Mouse (Mus musculus) midbrain, embryonic 10.5 days (tissue): ENCODE measurements around the gene Dnaic2. TPM values are rescaled to one million over a fixed set of nuclear protein-coding genes. Genes with fewer than 3 reads are reported as not detected.

Experiments
- DNase-seq: peaks from one replicate; pipeline ENCODE4 v3.0.0-alpha.2; 2017; ENCODE audit warnings: low spot score
- H3K27ac ChIP-seq: fragments of 300-500 bp; sonication (generic); replicated peaks from 2 replicates; pipeline ENCODE4 v1.5.1; 2016; ENCODE audit warnings: mild to moderate bottlenecking
- H3K27me3 ChIP-seq: fragments of 300-500 bp; sonication (generic); 2 replicates; pipeline ENCODE4 v1.6.1; 2016; ENCODE audit warnings: low read depth, mild to moderate bottlenecking; ENCODE audit not compliant: poor library complexity, severe bottlenecking
- H3K36me3 ChIP-seq: fragments of 300-500 bp; sonication (generic); 2 replicates; pipeline ENCODE4 v1.6.1; 2016; ENCODE audit warnings: mild to moderate bottlenecking, moderate library complexity
- H3K4me1 ChIP-seq: fragments of 300-500 bp; sonication (generic); 2 replicates; pipeline ENCODE4 v1.6.1; 2016
- H3K4me3 ChIP-seq: fragments of 300-500 bp; sonication (generic); 2 replicates; pipeline ENCODE4 v1.5.1; 2016; ENCODE audit warnings: mild to moderate bottlenecking, moderate library complexity
- H3K9me3 ChIP-seq: fragments of 300-500 bp; sonication (generic); replicated peaks from 2 replicates; pipeline ENCODE4 v1.6.1; 2016; ENCODE audit warnings: mild to moderate bottlenecking
- WGBS: fragments of 180-500 bp; shearing (Covaris S2); methylation state at CpG from one replicate; pipeline ENCODE4 v1.1.7; 2016; 5-methylcytosine and 5-hydroxymethylcytosine counted together
- polyA plus RNA-seq: library from polyadenylated mRNA; unstranded; fragments of >200 nt; fragmentation: Nextera tagmentation; extraction: Ambion mirVana; gene quantifications from 2 replicates; pipeline ENCODE4 v1.2.1, GENCODE M21; 2016

Dnaic2 gene
- polyA plus RNA-seq = 2.1 and 2.2 TPM in 2 replicates

DNA sequence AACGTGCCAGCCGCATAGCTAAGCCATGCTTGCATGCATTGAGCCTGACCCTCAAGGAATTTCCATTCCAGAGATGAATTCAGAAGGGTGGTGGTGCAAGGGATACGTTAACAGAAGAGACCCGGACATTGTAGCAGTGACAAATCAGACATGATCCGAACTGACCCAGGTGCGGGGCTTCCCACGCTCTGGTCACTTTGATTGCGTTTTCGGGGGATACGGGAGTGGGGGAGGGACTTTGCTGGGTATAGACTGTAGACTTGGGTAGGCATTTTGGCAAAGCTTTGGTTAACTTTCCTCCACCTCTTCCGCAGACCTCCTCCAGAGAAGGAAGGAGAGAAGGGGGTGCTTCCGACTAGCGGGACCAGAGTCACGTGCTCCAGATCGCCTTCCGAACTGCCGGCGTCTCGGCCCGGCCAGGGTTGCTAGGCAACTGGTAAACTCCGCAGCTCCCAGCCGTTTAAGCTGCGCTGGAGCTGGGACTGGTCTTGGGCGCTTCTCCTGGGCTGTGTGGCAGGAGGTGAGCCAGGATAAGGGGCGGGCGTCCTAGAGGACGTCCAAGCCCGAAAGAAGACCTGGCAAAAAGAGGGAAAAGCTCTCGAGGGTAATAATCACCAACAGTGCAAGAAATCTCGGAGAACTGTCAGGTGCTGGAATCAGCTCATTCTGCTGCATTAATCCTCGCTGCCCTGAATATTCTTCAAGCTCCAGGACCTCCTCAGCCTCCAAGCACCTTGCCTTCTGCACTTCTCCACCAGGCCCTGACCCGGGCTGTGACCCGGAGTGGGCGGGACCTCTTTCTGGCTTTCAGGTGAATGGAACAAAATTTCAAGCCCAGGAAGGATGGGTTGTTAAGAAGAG lies at the start of gene Dnaic2:
TSS of gene Dnaic2 (plus strand) at position 444 of the 861 bp plus-strand sequence.
- Histone ChIP-seq H3K4me3 (peak within 1 kb of the TSS; percentile 50), H3K27me3 (peaks cover 26% of the 10 kb centered on the region), H3K9me3 (no peaks in the 10 kb centered on the region), H3K4me1 (peaks cover 38% of the 10 kb centered on the region), H3K27ac (no peak within 1 kb of the TSS), H3K36me3 (no peaks in the 10 kb centered on the region)
- DNase-seq = peak; percentile 84
- WGBS = 11% methylated on average over 34 of the region's 34 CpGs

DNA sequence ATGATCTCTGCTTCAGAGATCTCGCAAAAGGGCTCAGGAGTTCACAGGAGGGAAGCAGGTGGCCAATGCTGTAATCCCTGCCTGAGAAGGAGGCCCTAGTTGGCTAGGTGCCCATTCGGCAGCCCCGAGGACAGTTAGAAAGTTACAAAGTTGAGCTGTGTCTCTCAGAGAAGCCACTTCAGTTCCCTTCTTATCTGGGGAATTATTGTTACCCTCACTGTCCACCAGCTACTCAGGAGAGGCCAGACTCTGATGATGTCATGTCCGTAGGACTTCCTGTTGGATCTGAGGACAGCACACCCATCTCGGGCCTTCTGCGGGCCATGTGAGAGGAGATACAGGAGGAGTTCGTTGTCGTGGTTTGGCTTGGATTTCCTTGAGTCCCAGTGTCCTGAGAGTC lies 47.6 kb upstream of the Dnaic2 start:
- DNase-seq = no peak
- Histone ChIP-seq H3K27me3 (peaks cover 19% of the 10 kb centered on the region), H3K4me3 (no peak overlapping the region), H3K9me3 (no peaks in the 10 kb centered on the region), H3K27ac (no peak overlapping the region), H3K4me1 (peaks cover 48% of the 10 kb centered on the region), H3K36me3 (no peaks in the 10 kb centered on the region; the same call in 1 of the 2 replicates)
- 84% methylated on average over 8 of the region's 8 CpGs for WGBS

DNA sequence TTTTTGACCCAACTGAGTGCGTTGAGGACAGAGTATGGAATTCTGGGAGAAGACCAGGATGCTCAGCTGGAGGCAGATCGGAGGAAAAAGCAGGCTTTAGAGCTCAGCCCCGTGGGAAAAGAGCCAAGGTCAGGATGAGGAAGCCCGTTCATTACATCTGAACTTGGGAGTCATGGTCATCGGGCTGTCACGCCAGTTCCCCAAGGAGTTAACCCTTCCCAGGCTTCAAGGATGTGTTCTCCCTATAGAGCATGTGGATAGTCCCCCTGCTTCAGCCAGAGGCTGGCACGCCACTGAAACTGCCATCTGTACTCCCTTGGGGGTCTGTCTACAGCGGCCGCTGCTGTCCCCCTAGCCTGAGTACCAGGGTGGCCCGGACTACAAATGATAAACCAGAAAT lies 46.9 kb upstream of the Dnaic2 start:
- H3K27ac ChIP-seq = no peak overlapping the region
- H3K4me3 ChIP-seq = no peak overlapping the region
- H3K9me3 ChIP-seq = no peaks in the 10 kb centered on the region
- H3K4me1 ChIP-seq = peaks cover 51% of the 10 kb centered on the region
- no peaks in the 10 kb centered on the region for H3K36me3 ChIP-seq
- H3K27me3 ChIP-seq = peaks cover 19% of the 10 kb centered on the region
- WGBS = 79% methylated on average over 10 of the region's 10 CpGs
- DNase-seq = no peak

DNA sequence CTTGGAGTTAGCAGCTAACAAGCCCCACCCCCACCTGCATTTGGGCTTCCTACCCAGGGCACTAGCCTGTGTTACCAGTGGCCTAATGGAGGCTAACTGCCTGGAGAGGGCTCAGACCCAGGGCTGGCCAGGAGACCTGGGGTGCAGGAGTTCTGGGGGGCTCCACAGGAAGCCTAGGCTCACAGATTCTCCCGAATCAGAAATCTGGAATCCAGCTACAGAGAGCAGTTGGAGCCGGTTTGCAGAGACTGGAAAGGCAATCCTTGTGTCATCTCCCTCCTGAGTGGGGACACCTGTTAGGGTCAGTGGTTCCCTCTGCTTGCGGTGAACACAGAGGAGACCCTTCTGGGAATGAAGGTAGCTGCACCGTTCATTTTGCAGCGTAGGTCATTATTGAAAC lies 46.2 kb upstream of the Dnaic2 start:
- Histone ChIP-seq H3K4me1 (peaks cover 47% of the 10 kb centered on the region), H3K27me3 (peaks cover 16% of the 10 kb centered on the region), H3K9me3 (no peaks in the 10 kb centered on the region), H3K27ac (no peak overlapping the region), H3K4me3 (no peak overlapping the region), H3K36me3 (no peaks in the 10 kb centered on the region)
- whole genome bisulfite sequencing = 50% methylated on average over 5 of the region's 5 CpGs
- no peak for DNase-seq

DNA sequence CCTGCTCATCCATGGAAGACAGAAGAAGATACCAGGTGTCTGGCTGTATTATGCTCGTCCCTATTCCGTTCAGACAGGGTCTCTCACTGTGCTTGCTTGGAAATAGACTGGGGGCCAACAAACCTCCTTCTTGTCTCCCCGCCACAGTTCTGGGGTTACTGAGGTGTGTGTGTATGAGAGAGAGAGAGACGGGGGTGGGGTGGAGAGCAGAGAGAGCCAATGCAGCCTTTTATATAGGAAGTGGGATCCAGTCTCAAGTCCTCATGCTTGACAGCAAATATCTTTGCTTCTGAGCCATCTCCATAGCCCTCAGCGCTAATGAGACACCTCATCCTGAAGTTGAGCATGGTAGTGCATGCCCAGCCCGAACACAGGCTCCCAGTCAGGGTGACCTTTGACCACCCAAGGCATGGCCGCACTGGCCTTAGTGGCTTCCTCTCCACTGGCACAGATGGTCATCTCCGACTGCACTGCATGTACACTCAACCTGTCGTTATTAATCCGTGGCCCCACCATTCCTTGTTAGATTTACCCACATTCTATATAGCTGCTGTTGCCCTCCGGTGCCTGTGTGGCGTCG lies 44.8 kb upstream of the Dnaic2 start:
- Histone ChIP-seq H3K27me3 (peaks cover 3% of the 10 kb centered on the region; the same call in 1 of the 2 replicates), H3K36me3 (no peaks in the 10 kb centered on the region), H3K4me1 (peaks cover 34% of the 10 kb centered on the region), H3K9me3 (no peaks in the 10 kb centered on the region), H3K4me3 (no peak overlapping the region), H3K27ac (no peak overlapping the region)
- WGBS = 93% methylated on average over 13 of the region's 13 CpGs
- DNase-seq = no peak

DNA sequence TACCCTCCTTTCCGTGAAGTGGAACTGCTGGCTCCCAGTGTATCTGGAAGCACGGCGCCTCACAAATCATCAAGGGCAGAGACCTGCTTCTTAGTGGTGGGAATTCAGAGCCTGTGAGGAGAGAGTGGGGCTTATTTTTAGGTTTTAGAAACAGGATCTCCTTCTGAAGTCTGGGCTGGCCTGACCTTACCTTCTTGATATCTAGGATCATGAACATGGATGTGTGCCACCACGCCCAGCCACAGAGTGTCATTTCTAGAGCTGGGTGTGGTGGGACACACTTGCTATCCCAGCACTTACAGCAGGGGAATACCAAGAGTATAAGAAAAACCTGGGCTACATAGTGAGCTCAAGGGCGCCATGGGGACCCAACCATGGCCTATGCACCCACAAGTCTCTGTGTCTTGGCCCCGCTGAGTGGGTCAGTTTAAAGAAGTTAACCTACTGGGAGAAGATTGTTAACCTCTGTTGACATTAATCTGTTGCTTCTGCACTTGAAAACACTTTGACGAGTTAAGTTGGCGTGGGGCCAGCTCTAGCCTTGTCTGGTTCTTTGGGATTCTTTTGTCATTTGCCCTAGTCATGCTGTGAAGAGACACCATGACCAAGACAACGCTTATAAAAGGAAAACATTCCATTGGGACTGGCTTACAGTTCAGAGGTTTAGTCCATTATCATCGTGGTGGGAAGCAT lies 44.0 kb upstream of the Dnaic2 start:
- Histone ChIP-seq H3K4me3 (no peak overlapping the region), H3K27me3 (no peaks in the 10 kb centered on the region), H3K27ac (no peak overlapping the region), H3K9me3 (no peaks in the 10 kb centered on the region), H3K36me3 (no peaks in the 10 kb centered on the region), H3K4me1 (peaks cover 37% of the 10 kb centered on the region)
- 91% methylated on average over 10 of the region's 10 CpGs for WGBS
- no peak for DNase-seq

DNA sequence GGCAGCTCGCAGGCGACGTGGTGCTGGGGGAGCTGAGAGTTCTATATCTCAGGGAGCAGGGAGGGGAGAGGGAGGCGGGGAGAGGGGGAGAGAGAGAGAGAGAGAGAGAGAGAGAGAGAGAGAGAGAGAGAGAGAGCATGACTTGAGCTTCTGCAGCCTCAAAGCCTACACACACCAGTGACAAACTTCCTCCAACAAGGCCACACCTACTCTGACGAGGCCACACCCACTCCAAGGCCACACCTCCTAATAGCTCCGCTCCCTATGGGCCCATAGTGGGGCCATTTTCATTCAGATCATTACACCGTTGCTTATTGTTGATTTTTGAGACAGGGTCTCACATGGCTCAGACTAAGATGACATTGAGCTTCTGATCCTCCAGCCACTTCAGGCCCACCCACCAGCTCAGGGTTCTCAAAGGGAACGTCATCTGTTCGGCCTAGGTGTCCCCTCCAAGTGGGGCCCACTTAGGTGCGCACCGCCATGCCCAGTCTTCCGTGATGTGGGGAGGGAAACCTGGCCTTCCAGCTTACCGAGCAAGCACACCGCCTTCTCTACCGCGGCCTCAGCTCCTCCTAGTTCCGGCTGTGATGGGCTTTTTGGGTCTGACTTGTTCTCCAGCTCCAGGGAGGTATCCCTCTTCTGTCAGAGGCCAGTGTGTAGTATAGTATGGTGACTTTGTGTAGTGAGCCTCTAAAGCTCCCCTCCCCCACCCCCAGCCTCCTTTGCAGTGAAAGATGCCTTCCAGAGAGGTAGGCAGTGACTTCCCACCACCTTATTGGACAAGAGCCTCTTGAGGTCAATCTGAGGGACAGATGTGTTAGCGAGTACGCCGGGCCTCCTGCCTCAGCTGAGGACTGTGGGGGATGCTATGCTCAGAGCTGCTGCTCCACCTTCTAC lies 43.2 kb upstream of the Dnaic2 start:
- Histone ChIP-seq H3K27ac (peak overlapping the region; percentile 75), H3K9me3 (no peaks in the 10 kb centered on the region), H3K36me3 (no peaks in the 10 kb centered on the region), H3K4me3 (no peak overlapping the region), H3K27me3 (no peaks in the 10 kb centered on the region), H3K4me1 (peaks cover 37% of the 10 kb centered on the region)
- WGBS = 79% methylated on average over 20 of the region's 20 CpGs
- no peak for DNase-seq

DNA sequence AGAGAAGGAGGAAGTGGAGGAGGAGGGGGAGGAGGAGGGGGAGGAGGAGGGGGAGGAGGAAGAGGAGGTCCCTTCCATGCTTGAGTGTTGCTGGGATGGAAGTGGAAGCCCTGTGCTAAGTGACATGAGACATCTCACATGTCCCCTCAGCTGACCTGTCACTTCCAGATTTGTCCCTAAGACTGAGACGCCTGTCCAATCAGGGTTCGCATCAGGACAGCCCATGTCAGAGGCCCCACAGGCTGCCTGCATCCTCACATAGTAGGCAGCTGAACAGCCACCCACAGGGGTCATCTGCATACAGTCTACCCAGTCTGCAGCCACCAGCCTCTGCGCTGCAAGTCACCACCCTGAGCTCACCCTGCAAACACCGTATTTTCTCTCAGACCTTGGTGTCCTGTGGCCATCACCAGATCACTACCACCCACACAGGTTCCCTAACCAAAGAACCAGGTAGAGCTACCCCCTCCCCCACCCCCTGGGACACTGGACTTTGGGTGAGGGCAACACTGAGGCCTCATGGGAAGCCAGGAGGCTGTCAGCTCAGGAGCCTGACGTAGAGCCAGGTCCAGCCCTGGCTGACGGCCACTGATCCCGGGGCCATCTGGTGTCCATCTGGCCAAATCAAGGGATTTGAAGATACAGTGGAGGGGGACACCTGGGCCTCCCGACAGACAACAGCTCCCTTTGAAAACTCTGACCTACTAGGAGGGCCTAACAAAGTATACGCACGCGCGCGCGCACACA lies 42.4 kb upstream of the Dnaic2 start:
- no peaks in the 10 kb centered on the region for H3K9me3 ChIP-seq
- no peak overlapping the region for H3K4me3 ChIP-seq
- 78% methylated on average over 14 of the region's 14 CpGs for WGBS
- DNase-seq = peak; percentile 24
- no peaks in the 10 kb centered on the region for H3K27me3 ChIP-seq
- H3K4me1 ChIP-seq = peaks cover 32% of the 10 kb centered on the region
- H3K36me3 ChIP-seq = peaks cover 2% of the 10 kb centered on the region
- peak overlapping the region; percentile 75 for H3K27ac ChIP-seq

DNA sequence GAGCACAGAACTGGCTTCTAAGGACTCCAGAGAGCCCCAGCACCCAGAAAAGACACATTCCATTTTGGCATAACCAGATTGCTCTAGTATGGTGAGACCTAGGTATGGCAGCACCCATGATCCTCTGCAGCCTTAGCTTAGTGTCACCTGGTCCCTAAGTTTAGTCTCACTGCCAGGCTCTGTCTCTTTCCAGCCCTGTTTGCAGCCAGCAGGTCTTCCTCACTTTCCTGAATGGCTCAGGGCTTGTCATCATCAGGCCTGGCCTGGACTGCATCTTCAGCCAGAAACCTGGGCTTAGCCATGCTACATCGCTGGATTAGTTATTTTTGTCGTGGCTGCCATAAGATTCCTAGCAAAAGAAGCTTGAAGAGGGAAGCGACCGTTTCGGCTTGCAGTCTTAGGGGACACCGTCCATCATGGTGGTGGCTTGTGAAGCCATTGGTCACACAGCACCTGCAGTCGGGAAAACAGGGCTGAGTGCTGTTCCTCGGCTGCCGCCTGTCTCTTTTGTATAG lies 41.6 kb upstream of the Dnaic2 start:
- no peak for DNase-seq
- Histone ChIP-seq H3K4me1 (peaks cover 27% of the 10 kb centered on the region), H3K9me3 (no peaks in the 10 kb centered on the region), H3K36me3 (peaks cover 10% of the 10 kb centered on the region), H3K27ac (peak overlapping the region; percentile 75), H3K4me3 (no peak overlapping the region), H3K27me3 (no peaks in the 10 kb centered on the region)
- WGBS = 81% methylated on average over 9 of the region's 9 CpGs

DNA sequence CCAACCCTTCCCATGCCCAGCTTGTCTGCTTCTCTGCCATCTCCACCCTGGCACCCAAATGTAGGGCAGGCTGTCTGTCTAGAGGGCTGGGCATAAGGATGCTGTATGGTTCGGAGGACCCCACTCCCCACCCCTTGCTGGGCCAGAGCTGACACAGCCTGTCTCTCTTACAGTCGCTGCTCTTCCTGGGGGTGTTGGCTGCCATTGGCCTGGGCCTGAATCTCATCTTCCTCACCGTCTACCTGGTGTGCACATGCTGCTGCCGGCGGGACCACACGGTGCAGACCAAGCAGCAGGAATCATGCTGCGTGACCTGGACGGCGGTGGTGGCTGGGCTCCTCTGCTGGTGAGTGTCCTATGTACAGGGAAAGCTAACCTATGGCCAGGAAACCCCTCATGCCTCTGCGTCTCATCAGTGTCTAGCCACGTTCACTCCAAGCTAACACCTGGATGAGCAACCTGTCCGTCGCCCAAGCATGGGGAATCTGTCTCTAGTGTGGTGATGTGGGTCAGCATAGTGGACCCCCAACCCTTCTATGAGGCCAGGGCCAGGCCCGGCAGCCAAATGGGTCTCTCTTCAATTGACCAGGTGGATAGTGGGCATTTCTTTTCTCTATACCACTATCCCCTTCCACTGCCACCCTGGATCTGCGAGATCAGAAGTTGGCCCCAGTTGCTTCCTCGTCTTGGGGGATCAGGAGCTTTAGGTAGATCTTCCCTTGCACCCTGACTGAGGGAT lies 40.8 kb upstream of the Dnaic2 start:
- Histone ChIP-seq H3K27ac (peak overlapping the region; percentile 75; the same call in 1 of the 2 replicates), H3K27me3 (no peaks in the 10 kb centered on the region), H3K36me3 (peaks cover 11% of the 10 kb centered on the region), H3K4me3 (no peak overlapping the region), H3K4me1 (peaks cover 23% of the 10 kb centered on the region), H3K9me3 (no peaks in the 10 kb centered on the region)
- no peak for DNase-seq
- 93% methylated on average over 16 of the region's 16 CpGs for WGBS

DNA sequence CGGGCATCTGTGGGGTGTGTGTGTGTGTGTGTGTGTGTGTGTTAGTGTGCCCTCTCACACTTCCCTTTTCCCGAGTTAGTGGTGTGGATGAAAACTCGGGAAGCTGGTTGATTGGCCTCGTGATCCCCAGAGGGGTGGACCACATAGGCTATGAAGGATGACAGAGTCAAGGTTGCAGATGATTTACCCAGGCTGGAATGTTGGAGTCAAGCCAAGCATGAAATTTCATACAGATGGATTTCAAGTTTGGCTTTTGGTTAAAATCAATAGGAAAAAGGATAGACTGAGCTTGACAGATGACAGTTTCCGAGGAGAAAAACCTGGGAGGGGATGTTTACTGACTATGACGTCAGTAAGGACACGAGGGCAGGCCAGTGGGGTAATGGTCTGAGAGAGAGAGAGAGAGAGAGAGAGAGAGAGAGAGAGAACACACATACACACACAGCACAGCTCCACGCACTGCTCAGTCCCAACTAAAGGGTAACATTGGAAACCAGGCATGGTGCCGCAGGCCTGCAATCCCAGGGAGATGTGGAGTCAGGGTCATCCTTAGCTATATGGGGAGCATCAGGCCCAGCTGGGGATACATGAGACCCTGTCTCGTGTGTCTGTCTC lies 39.5 kb upstream of the Dnaic2 start:
- Histone ChIP-seq H3K27ac (no peak overlapping the region), H3K9me3 (no peaks in the 10 kb centered on the region), H3K36me3 (peaks cover 11% of the 10 kb centered on the region), H3K4me1 (peaks cover 31% of the 10 kb centered on the region), H3K27me3 (no peaks in the 10 kb centered on the region), H3K4me3 (no peak overlapping the region)
- DNase-seq = no peak
- 81% methylated on average over 10 of the region's 10 CpGs for WGBS
